Mouse (Mus musculus) limb, embryonic 14.5 days (tissue): ENCODE measurements at regions not wholly inside any gene's neighbourhood (a gene's known extent, or its start where the extent isn't known, plus 50 kb on each side); places are given as distances from the start of the nearest gene placed in this dataset.

Source experiments
- ATAC-seq: fragments of 200-750 bp; cut with Nextera tagmentation; 2 replicates; pipeline ENCODE4 v1.8.0; 2017; ENCODE audit warnings: low read depth, moderate number of reproducible peaks, moderate TSS enrichment; ENCODE audit not compliant: low FRiP score
- DNase-seq: peaks from one replicate; pipeline ENCODE4 v3.0.0-alpha.2; 2015; ENCODE audit warnings: low spot score
- H3K27ac ChIP-seq: fragments of 300-500 bp; sonication (generic); replicated peaks from 2 replicates; pipeline ENCODE4 v1.5.1; 2014; ENCODE audit warnings: low read depth, mild to moderate bottlenecking, low read length, moderate library complexity, mixed read lengths
- H3K27me3 ChIP-seq: fragments of 300-500 bp; sonication (generic); 2 replicates; pipeline ENCODE4 v1.6.1; 2014; ENCODE audit warnings: low read length, mixed read lengths; ENCODE audit not compliant: control insufficient read depth, insufficient read depth
- H3K36me3 ChIP-seq: fragments of 300-500 bp; sonication (generic); 2 replicates; pipeline ENCODE4 v1.6.1; 2014; ENCODE audit warnings: mild to moderate bottlenecking, low read length, moderate library complexity, mixed read lengths; ENCODE audit not compliant: control insufficient read depth, insufficient read depth
- H3K4me1 ChIP-seq: fragments of 300-500 bp; sonication (generic); 2 replicates; pipeline ENCODE4 v1.6.1; 2014; ENCODE audit warnings: antibody characterized with exemption, low read length, mixed read lengths; ENCODE audit not compliant: control insufficient read depth, insufficient read depth
- H3K4me2 ChIP-seq: fragments of 300-500 bp; sonication (generic); replicated peaks from 2 replicates; pipeline ENCODE4 v1.6.1; 2014; ENCODE audit warnings: low read depth, mild to moderate bottlenecking, low read length, moderate library complexity; ENCODE audit not compliant: severe bottlenecking
- H3K4me3 ChIP-seq: fragments of 300-500 bp; sonication (generic); replicated peaks from 2 replicates; pipeline ENCODE4 v1.5.1; 2014; ENCODE audit warnings: low read length
- H3K9ac ChIP-seq: fragments of 300-500 bp; sonication (generic); 2 replicates; pipeline ENCODE4 v1.6.1; 2014; ENCODE audit warnings: mild to moderate bottlenecking, low read depth, low read length, moderate library complexity; ENCODE audit not compliant: severe bottlenecking
- H3K9me3 ChIP-seq: fragments of 300-500 bp; sonication (generic); 2 replicates; pipeline ENCODE4 v1.6.1; 2016; ENCODE audit warnings: low read length; ENCODE audit not compliant: control insufficient read depth
- POLR2A ChIP-seq: fragments of 200-500 bp; IDR thresholded peaks from 2 replicates; pipeline ENCODE4 v1.8.0; 2012; ENCODE audit warnings: inconsistent platforms, mild to moderate bottlenecking, moderate library complexity, borderline replicate concordance; ENCODE audit not compliant: insufficient read depth, insufficient read length; ENCODE audit errors: extremely low read depth
- WGBS: fragments of 180-500 bp; shearing (Covaris S2); extraction: QIAGEN DNeasy Blood & Tissue Kit; methylation state at CpG from one replicate; pipeline ENCODE4 v1.1.7; 2014; 5-methylcytosine and 5-hydroxymethylcytosine counted together

DNA sequence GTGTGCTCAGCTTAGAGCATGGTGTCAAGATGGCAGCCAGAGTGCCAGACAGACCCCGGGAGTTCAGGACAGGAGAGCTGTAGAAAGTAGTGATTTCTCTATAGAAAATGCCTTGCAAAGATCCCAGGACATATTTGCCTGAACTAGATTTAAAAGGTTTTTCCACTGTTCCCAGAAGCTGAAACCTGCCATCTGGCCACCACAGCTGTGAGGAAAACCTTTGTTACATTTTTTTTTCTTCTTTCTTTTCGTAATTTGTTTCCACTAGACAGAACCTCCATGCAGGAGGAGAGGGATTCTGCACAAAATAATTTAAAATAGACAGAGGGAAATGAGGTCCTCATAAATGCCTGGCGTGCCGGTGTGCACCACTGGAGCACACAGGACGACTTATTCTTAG, 489.6 kb downstream of the Etnk1 start:
- no peaks in the 10 kb centered on the region for H3K27me3 ChIP-seq
- no peak overlapping the region for H3K4me2 ChIP-seq
- peaks cover 18% of the 10 kb centered on the region for H3K9me3 ChIP-seq
- no peak overlapping the region for H3K4me3 ChIP-seq
- WGBS, result 46% methylated on average over 5 of the region's 5 CpGs
- no peak for DNase-seq
- no peaks in the 10 kb centered on the region for H3K36me3 ChIP-seq
- H3K27ac ChIP-seq, result no peak overlapping the region
- no peak for TF ChIP-seq POLR2A
- ATAC-seq, result no peak
- H3K4me1 ChIP-seq, result no peaks in the 10 kb centered on the region
- H3K9ac ChIP-seq, result no peak overlapping the region

DNA sequence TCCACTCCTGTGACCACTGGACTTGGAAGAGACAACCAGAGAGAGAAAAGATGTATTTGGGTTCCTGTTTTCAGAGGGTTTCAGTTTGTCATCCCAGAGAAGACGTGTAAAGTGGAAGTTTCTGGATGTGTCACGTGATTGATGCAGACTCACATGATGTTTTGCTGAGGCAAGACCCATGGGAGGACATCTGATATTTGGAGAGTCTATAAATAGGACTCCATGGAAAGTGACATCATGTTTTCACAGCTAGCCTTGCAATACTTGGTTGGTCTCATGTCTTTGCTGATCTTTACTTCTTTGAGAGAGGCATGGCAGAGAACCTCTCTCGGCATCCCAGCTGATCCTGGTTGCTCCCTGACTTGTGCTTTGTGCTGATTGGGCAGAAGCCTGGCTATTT, 493.8 kb downstream of the Etnk1 start:
- Histone ChIP-seq H3K9ac (no peak overlapping the region), H3K4me3 (no peak overlapping the region), H3K27ac (no peak overlapping the region), H3K4me2 (no peak overlapping the region), H3K27me3 (no peaks in the 10 kb centered on the region), H3K36me3 (no peaks in the 10 kb centered on the region), H3K9me3 (no peaks in the 10 kb centered on the region), H3K4me1 (no peaks in the 10 kb centered on the region)
- TF ChIP-seq POLR2A, result no peak
- 75% methylated on average over 3 of the region's 3 CpGs for WGBS
- ATAC-seq (no peak), DNase-seq (no peak)

DNA sequence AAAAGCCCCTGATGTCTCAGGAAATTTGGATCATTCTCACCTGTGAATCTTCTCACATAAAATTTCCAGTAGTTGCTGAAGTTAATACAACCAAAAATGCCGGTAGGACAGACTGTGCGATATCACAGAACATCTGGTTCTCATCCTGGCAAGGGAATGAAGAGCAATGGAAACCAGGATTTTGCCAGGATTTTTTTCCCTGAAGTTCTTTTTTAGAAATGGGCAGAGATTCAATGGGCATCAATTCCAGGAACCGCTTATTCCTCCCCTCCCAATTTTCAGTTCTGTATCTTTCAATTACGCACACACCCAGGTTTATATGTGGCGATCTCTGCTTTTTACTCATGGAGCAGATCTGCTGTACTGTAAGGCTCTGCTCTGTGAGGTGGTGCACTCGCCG, 496.3 kb downstream of the Etnk1 start:
- ATAC-seq (no peak), DNase-seq (peak; percentile 10)
- Histone ChIP-seq H3K9me3 (no peaks in the 10 kb centered on the region), H3K27me3 (no peaks in the 10 kb centered on the region), H3K4me3 (no peak overlapping the region), H3K4me1 (no peaks in the 10 kb centered on the region), H3K4me2 (no peak overlapping the region), H3K27ac (no peak overlapping the region), H3K36me3 (no peaks in the 10 kb centered on the region), H3K9ac (no peak overlapping the region)
- no peak for TF ChIP-seq POLR2A
- 62% methylated on average over 7 of the region's 7 CpGs for WGBS

DNA sequence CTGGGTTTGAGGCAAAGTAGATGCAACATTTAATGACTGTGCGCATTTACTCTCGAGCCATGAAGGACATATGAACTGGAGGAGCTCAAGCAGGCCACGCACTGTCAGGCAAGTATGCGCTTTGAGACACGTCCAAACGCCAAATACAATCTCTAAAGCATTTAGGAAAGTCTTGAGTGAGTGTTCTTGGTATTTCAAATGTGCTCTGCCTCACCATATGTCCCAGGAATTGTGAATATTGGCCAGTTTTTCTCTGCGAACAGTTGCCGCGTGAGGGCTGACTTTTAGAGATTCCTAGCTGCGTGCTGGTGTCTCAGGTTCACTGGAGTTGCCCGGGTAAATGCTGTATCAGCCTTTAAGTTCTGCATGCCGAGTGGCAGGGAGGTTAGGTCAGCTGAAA, 498.4 kb downstream of the Etnk1 start:
- peak overlapping the region; percentile 34; the same call in 1 of the 2 replicates for H3K27ac ChIP-seq
- ATAC-seq, result no peak

DNA sequence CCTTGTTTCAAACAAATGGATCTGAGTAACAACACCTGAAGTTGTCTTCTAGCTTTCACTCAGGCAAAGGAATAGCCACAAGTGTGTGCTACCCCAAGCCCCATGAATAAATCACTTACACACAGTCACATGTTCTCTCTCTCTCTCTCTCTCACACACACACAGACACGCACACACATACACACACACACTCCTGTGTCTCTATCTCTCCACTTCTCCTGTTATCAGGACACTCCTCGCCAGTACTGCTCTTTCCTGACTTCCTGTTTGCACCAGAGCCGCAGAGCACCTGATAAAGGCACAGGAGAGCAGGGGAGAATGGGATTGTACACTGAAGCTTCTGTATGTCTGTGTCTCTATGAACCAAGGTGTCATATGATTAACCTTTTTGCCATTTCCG, 501.5 kb downstream of the Etnk1 start:
- DNase-seq, result no peak
- H3K4me1 ChIP-seq, result no peaks in the 10 kb centered on the region
- 85% methylated on average over 4 of the region's 4 CpGs for WGBS
- TF ChIP-seq POLR2A, result no peak
- H3K4me3 ChIP-seq, result no peak overlapping the region
- H3K36me3 ChIP-seq, result no peaks in the 10 kb centered on the region
- H3K27ac ChIP-seq, result no peak overlapping the region
- H3K9ac ChIP-seq, result no peak overlapping the region
- H3K27me3 ChIP-seq, result no peaks in the 10 kb centered on the region
- no peak for ATAC-seq
- H3K4me2 ChIP-seq, result no peak overlapping the region
- H3K9me3 ChIP-seq, result no peaks in the 10 kb centered on the region

More for the DNA sequence above, 498.4 kb downstream of the Etnk1 start:
- H3K4me1 ChIP-seq, result no peaks in the 10 kb centered on the region
- H3K4me3 ChIP-seq, result no peak overlapping the region
- 87% methylated on average over 12 of the region's 12 CpGs for WGBS
- H3K4me2 ChIP-seq, result no peak overlapping the region
- TF ChIP-seq POLR2A, result no peak
- H3K36me3 ChIP-seq, result no peaks in the 10 kb centered on the region
- H3K9ac ChIP-seq, result no peak overlapping the region
- no peak for DNase-seq
- H3K9me3 ChIP-seq, result no peaks in the 10 kb centered on the region
- H3K27me3 ChIP-seq, result no peaks in the 10 kb centered on the region

DNA sequence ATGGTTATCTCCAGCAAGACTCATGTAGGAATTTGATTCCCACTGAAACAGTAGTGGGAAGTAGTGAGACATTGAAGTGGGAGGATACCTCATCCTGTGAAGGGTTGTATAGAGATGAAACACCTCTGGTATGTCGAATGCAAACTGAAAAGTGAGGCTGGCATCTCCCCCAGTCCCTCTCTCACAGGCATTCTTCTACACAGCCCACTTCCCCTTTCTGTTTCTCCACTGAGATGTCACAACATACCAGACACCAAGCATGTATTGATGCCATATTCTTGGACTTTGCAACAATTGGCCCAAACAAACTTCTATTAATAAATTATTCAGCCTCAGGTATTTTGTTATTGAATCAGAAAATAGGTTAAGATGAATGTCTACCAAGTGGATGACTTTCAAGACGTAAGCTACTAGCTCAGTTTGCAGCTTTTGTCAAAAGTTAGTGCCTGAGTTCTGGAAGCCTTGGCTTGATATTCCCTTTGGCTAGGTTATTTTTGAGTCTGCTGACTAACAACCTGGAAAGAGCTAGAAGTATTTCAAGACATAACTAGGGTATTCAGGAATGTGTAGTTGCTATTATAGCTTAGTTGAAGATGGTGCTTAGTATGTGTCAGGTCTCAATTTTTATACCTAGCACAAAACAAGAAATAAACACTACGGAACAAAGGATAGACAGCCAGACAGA, 502.6 kb downstream of the Etnk1 start:
- no peak for DNase-seq
- Histone ChIP-seq H3K4me2 (no peak overlapping the region), H3K27me3 (no peaks in the 10 kb centered on the region), H3K9me3 (no peaks in the 10 kb centered on the region), H3K9ac (no peak overlapping the region), H3K4me1 (no peaks in the 10 kb centered on the region), H3K27ac (no peak overlapping the region), H3K4me3 (no peak overlapping the region), H3K36me3 (no peaks in the 10 kb centered on the region)
- ATAC-seq, result no peak
- TF ChIP-seq POLR2A, result no peak
- WGBS, result 81% methylated on average over 3 of the region's 3 CpGs
